Comparison of ENCODE assay signal across 8 mouse cellular contexts in the genomic region with DNA sequence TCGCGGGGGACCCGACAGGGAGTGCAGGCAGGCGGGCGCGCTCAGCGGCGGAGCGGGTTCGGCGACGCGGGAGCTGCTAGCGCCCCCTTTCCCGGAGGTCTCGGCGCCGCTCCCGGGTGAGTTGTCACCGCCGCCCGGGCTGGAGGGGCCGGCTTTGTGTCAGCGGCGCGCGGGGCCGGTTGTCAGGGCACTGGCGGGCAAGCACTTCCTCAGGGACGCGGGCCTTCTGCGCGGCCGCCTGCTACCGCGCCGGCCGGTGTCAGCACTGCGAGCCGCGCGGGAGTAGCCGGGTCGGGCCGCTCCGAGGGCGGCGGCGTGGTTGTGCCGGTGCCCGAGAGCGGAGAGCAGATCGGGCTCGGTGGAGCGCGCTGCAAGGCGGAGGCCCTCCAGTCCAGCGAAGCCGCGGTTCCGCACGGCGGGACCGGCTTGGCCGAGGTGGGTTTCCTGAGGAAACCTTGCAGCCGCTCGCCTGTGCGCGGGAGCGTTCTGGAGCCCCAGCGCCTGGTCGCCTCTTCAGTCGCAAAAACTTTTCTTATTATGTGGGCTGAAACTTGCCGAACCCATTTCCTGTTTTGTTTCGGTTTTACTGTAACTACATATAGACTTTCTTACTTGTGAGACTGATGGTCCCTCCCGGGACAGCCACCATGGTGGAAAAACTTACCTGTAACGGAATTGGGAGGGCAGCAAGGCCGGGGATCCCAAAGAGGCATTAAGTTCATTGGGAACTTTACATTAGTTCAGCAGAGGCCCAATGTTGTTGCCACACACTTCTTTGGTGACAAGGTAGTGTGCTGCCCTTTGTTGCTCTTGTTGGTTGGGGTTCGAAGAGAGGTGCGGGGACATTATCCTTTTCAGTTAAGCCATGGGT. TPM values are rescaled to one million over a fixed set of nuclear protein-coding genes. Genes with fewer than 3 reads are reported as not detected.
DNase-seq lines count a peak whose midpoint lies in the region; ATAC-seq and TF ChIP-seq lines count a peak whose summit lies in the region.

No protein-coding gene starts in this region.

- DNase-seq in cerebellum, adult 8-10 months = peak; percentile 54
- DNase-seq in cerebellum, postnatal 4 days (ENCODE audit: low spot score in 2 of 2) = no peak
- no peak for DNase-seq in ES-E14 (ENCODE audit: low read depth, low spot score)
- DNase-seq in midbrain, postnatal 0 days (ENCODE audit: low spot score) = no peak
- DNase-seq in yolk sac, embryonic 10.5 days (ENCODE audit: low spot score) = no peak

- WGBS in forebrain, embryonic 15.5 days = under 1% methylated on average over 80 of the region's 80 CpGs
- WGBS in limb, embryonic 13.5 days = under 1% methylated on average over 80 of the region's 80 CpGs
- WGBS in midbrain, postnatal 0 days = under 1% methylated on average over 65 of the region's 80 CpGs

- H3K4me3 ChIP-seq in ES-E14 (ENCODE audit: insufficient read depth in 1 of 2, low read depth in 1 of 2, low read length in 2 of 2, poor library complexity in 1 of 2, severe bottlenecking in 1 of 2) = peak overlapping the region; percentile 88 to 89
- peak overlapping the region; percentile 93 for H3K4me3 ChIP-seq in forebrain, embryonic 15.5 days
- peak overlapping the region; percentile 95 for H3K4me3 ChIP-seq in limb, embryonic 13.5 days
- peak overlapping the region; percentile 93 for H3K4me3 ChIP-seq in midbrain, postnatal 0 days (ENCODE audit: low read depth, low read length)

- TF ChIP-seq CTCF in midbrain, postnatal 0 days (IDR thresholded peaks at IDR 0.05) = no peak

- no peaks in the 10 kb centered on the region for H3K9me3 ChIP-seq in ES-E14 (ENCODE audit: control insufficient read depth, insufficient read depth, low read depth, low read length)
- H3K9me3 ChIP-seq in forebrain, embryonic 15.5 days = no peaks in the 10 kb centered on the region
- no peaks in the 10 kb centered on the region for H3K9me3 ChIP-seq in limb, embryonic 13.5 days
- no peaks in the 10 kb centered on the region for H3K9me3 ChIP-seq in midbrain, postnatal 0 days (ENCODE audit: low read length)

- peak overlapping the region; percentile 86 for H3K4me2 ChIP-seq in forebrain, embryonic 15.5 days (replicated peaks)
- peak overlapping the region; percentile 79 for H3K4me2 ChIP-seq in limb, embryonic 13.5 days (replicated peaks)
- peak overlapping the region; percentile 71 for H3K4me2 ChIP-seq in midbrain, postnatal 0 days (ENCODE audit: low read depth, low read length, poor library complexity, severe bottlenecking)

- peaks cover 4% of the 10 kb centered on the region; the same call in 1 of the 2 replicates for H3K36me3 ChIP-seq in ES-E14 (ENCODE audit: control insufficient read depth, insufficient read depth, low read length, poor library complexity, severe bottlenecking)
- no peaks in the 10 kb centered on the region for H3K36me3 ChIP-seq in forebrain, embryonic 15.5 days
- no peaks in the 10 kb centered on the region for H3K36me3 ChIP-seq in limb, embryonic 13.5 days
- H3K36me3 ChIP-seq in midbrain, postnatal 0 days (ENCODE audit: insufficient read depth, low read length) = no peaks in the 10 kb centered on the region

- H3K27me3 ChIP-seq in forebrain, embryonic 15.5 days = no peaks in the 10 kb centered on the region
- no peaks in the 10 kb centered on the region for H3K27me3 ChIP-seq in limb, embryonic 13.5 days
- no peaks in the 10 kb centered on the region for H3K27me3 ChIP-seq in midbrain, postnatal 0 days (ENCODE audit: insufficient read depth, low read length)

- H3K4me1 ChIP-seq in ES-E14 (ENCODE audit: control insufficient read depth in 2 of 2, insufficient read depth in 2 of 2, low read length in 2 of 2, poor library complexity in 1 of 2) = peaks cover 5 to 6% of the 10 kb centered on the region in 2 experiments; a peak in 3 of 4 replicates
- H3K4me1 ChIP-seq in forebrain, embryonic 15.5 days = peaks cover 25% of the 10 kb centered on the region
- peaks cover 20% of the 10 kb centered on the region for H3K4me1 ChIP-seq in limb, embryonic 13.5 days
- H3K4me1 ChIP-seq in midbrain, postnatal 0 days (ENCODE audit: insufficient read depth, low read length) = peaks cover 6% of the 10 kb centered on the region

- no peak; the same call in none of the 2 replicates for ATAC-seq in forebrain, embryonic 15.5 days (replicated peaks)
- ATAC-seq in limb, embryonic 13.5 days (ENCODE audit: low FRiP score, low read depth) = peak; percentile 78
- ATAC-seq in midbrain, postnatal 0 days (ENCODE audit: low FRiP score) = peak; percentile 82
- ATAC-seq in granulocyte monocyte progenitor cell, adult 5-6 weeks (replicated peaks; ENCODE audit: poor library complexity, severe bottlenecking) = no peak; the same call in 1 of the 2 replicates

- in situ Hi-C loops in ES-E14 (cut with MboI; ENCODE audit: low sequenced_read_pairs in 2 of 2, unreplicated experiment in 2 of 2) = no loop called here

- peak overlapping the region; percentile 50 for H3K27ac ChIP-seq in ES-E14 (ENCODE audit: insufficient read depth, low read depth, low read length, poor library complexity, severe bottlenecking)
- peak overlapping the region; percentile 98 for H3K27ac ChIP-seq in forebrain, embryonic 15.5 days (replicated peaks)
- peak overlapping the region; percentile 97 for H3K27ac ChIP-seq in limb, embryonic 13.5 days
- peak overlapping the region; percentile 93 for H3K27ac ChIP-seq in midbrain, postnatal 0 days (ENCODE audit: low read depth, low read length)

- H3K9ac ChIP-seq in ES-E14 (ENCODE audit: insufficient read depth, low read depth, low read length, poor library complexity, severe bottlenecking) = peak overlapping the region; percentile 83
- H3K9ac ChIP-seq in forebrain, embryonic 15.5 days (replicated peaks) = peak overlapping the region; percentile 82
- peak overlapping the region; percentile 94 for H3K9ac ChIP-seq in limb, embryonic 13.5 days
- H3K9ac ChIP-seq in midbrain, postnatal 0 days (replicated peaks; ENCODE audit: low read length, poor library complexity, severe bottlenecking) = peak overlapping the region; percentile 84

TF ChIP-seq in ES-E14, 5 proteins besides CTCF, POLR2A, EP300 and RAD21:
- TF ChIP-seq CHD2 (IDR thresholded peaks at IDR 0.05; ENCODE audit: low read depth, low read length) (no peak), HCFC1 (IDR thresholded peaks at IDR 0.05; ENCODE audit: borderline replicate concordance, insufficient read depth, low read length) (peak; percentile 10; the same call in 1 of the 2 replicates)

RNA-seq across cellular contexts. Expression of gene Susd6, which starts 0.6 kb away (rescaled TPM):
- total RNA-seq in ES-E14 (2012; rRNA removed) = 49.5 and 65.6 TPM in 2 replicates
- polyA plus RNA-seq in forebrain, embryonic 15.5 days (2015; fragmentation: Nextera tagmentation; extraction: Ambion mirVana) = 13.9 and 14.3 TPM in 2 replicates
- polyA plus RNA-seq in limb, embryonic 13.5 days (2015; fragmentation: Nextera tagmentation; extraction: Ambion mirVana) = 14.3 and 15.7 TPM in 2 replicates
- 17.3 and 22.5 TPM in 2 replicates for total RNA-seq in midbrain, postnatal 0 days (2014; rRNA removed)
- 6.4 and 7.4 TPM in 2 replicates for polyA plus RNA-seq in midbrain, postnatal 0 days (2015; fragmentation: Nextera tagmentation; extraction: Ambion mirVana)
- total RNA-seq in granulocyte monocyte progenitor cell, adult 5-6 weeks (2014; fragmentation: Nextera tagmentation) = 21.7 and 22.0 TPM in 2 replicates
- 14.0 and 16.4 TPM in 2 replicates for total RNA-seq in granulocyte monocyte progenitor cell, adult 5-6 weeks (2017)

RNA-seq across cellular contexts. Expression of gene Ccdc177, which starts 30.4 kb away (rescaled TPM):
- total RNA-seq in ES-E14 (2012; rRNA removed) = 0.40 and 0.63 TPM in 2 replicates
- polyA plus RNA-seq in forebrain, embryonic 15.5 days (2015; fragmentation: Nextera tagmentation; extraction: Ambion mirVana) = 6.2 and 7.4 TPM in 2 replicates
- 0.06 and 0.14 TPM in 2 replicates for polyA plus RNA-seq in limb, embryonic 13.5 days (2015; fragmentation: Nextera tagmentation; extraction: Ambion mirVana)
- 22.4 and 25.5 TPM in 2 replicates for total RNA-seq in midbrain, postnatal 0 days (2014; rRNA removed)
- polyA plus RNA-seq in midbrain, postnatal 0 days (2015; fragmentation: Nextera tagmentation; extraction: Ambion mirVana) = 2.1 and 2.4 TPM in 2 replicates
- total RNA-seq in granulocyte monocyte progenitor cell, adult 5-6 weeks (2014; fragmentation: Nextera tagmentation) = 0.56 TPM in 1 of 2 replicates, not detected in the other
- not detected in 2 replicates for total RNA-seq in granulocyte monocyte progenitor cell, adult 5-6 weeks (2017)

Comparison
In these comparisons a context has a peak if more than half of its experiments do, and no peak if none do; other contexts are left out.
1. ATAC-seq: peak in limb, embryonic 13.5 days (single experiment) and midbrain, postnatal 0 days (single experiment); none in forebrain, embryonic 15.5 days (single experiment) and granulocyte monocyte progenitor cell, adult 5-6 weeks (single experiment).
2. RNA of gene Ccdc177, which starts 30.4 kb away (total RNA-seq): 22.4 to 25.5 TPM in midbrain, postnatal 0 days; 0.40 to 0.63 TPM in ES-E14 and 0.56 TPM in granulocyte monocyte progenitor cell, adult 5-6 weeks; every median in the first group is over 10 times any median in the second.
3. Peak in every context shown above with its lines, with median percentiles within 50 percentile points of each other: H3K27ac ChIP-seq, H3K4me3 ChIP-seq, H3K9ac ChIP-seq and H3K4me2 ChIP-seq.